Mouse (Mus musculus): ENCODE results near the gene Tmem182. TPM values are rescaled to one million over a fixed set of nuclear protein-coding genes. Genes with fewer than 3 reads are reported as not detected.

The Tmem182 gene
- polyA plus RNA-seq, 1 experiment from 2014 or later = 17.2 TPM

DNA sequence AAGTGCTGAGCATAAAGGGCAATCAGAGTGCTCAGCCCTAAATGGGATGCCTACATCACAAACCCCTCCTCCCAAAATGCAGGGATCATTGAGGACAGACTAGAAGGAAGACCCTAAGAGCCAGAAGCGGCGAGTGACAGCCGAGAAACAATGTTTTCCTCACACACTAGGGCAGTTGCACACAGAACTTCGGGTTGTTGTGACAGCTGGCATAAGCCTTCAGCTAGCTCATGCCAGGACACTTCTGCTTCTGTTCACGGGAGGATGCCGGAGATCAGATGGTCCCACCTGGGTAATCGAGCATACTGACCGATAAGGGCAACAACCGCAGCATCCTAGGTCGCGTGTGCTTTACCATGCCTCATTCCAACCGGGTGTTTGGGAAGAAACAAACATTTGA is 1.3 kb upstream of the Tmem182 start:
- ATAC-seq (ENCODE audit: low read depth) = no peak
- H3K27me3 ChIP-seq (replicated peaks; ENCODE audit: control insufficient read depth, insufficient read depth, low read length) = no peaks in the 10 kb centered on the region
- H3K27ac ChIP-seq (replicated peaks; ENCODE audit: low read depth, low read length) = no peak overlapping the region
- no peak overlapping the region for H3K9ac ChIP-seq (ENCODE audit: low read depth, low read length)
- H3K9me3 ChIP-seq (ENCODE audit: control insufficient read depth, low read length) = no peaks in the 10 kb centered on the region
- 83% methylated on average over 12 of the region's 12 CpGs for WGBS
- H3K36me3 ChIP-seq (ENCODE audit: control insufficient read depth, insufficient read depth, low read length) = no peaks in the 10 kb centered on the region
- no peak overlapping the region for H3K4me3 ChIP-seq (ENCODE audit: low read depth, low read length)
- H3K4me1 ChIP-seq (ENCODE audit: control insufficient read depth, insufficient read depth, low read length) = no peaks in the 10 kb centered on the region
- DNase-seq (ENCODE audit: low spot score) = no peak
- no peak overlapping the region for H3K4me2 ChIP-seq (ENCODE audit: low read depth, low read length)

DNA sequence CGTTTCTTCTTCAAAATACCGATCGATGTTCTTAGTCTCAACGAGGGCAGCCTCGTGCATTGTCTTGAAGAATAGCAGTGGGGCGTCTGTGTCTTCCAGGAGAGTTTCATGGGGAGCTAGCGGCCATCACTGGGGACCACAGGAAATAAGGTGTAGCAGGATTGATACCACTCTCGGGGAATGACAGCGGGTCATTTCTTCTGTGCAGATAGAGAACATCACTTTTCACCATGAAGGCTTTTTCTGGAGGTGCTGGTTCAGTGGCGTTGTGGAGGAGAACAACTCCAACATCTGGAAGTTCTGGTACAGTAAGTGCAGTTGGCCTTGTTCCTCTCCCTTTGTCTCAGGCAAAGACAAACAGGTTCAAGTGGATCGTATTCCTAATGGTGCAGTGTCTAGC is 490 bp downstream of the Tmem182 start:
- no peak overlapping the region for H3K4me3 ChIP-seq (ENCODE audit: low read depth, low read length)
- DNase-seq (ENCODE audit: low spot score) = no peak
- no peak overlapping the region for H3K27ac ChIP-seq (replicated peaks; ENCODE audit: low read depth, low read length)
- ATAC-seq (ENCODE audit: low read depth) = no peak
- 88% methylated on average over 11 of the region's 11 CpGs for WGBS
- no peak overlapping the region for H3K4me2 ChIP-seq (ENCODE audit: low read depth, low read length)
- H3K9ac ChIP-seq (ENCODE audit: low read depth, low read length) = no peak overlapping the region
- no peaks in the 10 kb centered on the region for H3K27me3 ChIP-seq (replicated peaks; ENCODE audit: control insufficient read depth, insufficient read depth, low read length)
- no peaks in the 10 kb centered on the region for H3K9me3 ChIP-seq (ENCODE audit: control insufficient read depth, low read length)
- H3K4me1 ChIP-seq (ENCODE audit: control insufficient read depth, insufficient read depth, low read length) = no peaks in the 10 kb centered on the region
- no peaks in the 10 kb centered on the region for H3K36me3 ChIP-seq (ENCODE audit: control insufficient read depth, insufficient read depth, low read length)

DNA sequence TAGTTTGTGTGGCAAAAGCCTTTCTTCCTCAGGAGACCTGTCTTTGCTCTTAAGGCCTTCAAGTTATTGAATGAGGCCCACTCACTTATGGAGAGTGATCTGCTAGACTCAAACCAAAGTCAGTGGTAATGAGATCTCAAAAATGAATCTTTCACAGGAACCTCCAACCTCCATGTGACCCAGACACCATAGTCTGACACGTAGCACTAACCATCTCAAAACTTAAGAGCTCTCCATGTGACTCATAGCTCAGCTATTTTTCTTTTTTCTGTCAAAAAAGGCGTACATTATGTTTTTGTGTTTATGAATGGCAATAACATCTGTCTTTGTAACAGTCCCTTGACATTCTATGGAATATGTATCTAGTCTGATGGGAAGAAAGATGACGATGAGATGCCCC is 3.2 kb downstream of the Tmem182 start:
- Histone ChIP-seq H3K27me3 (replicated peaks; ENCODE audit: control insufficient read depth, insufficient read depth, low read length) (no peaks in the 10 kb centered on the region), H3K36me3 (ENCODE audit: control insufficient read depth, insufficient read depth, low read length) (no peaks in the 10 kb centered on the region), H3K4me3 (ENCODE audit: low read depth, low read length) (no peak overlapping the region), H3K27ac (replicated peaks; ENCODE audit: low read depth, low read length) (no peak overlapping the region), H3K9me3 (ENCODE audit: control insufficient read depth, low read length) (no peaks in the 10 kb centered on the region), H3K9ac (ENCODE audit: low read depth, low read length) (no peak overlapping the region), H3K4me2 (ENCODE audit: low read depth, low read length) (no peak overlapping the region), H3K4me1 (ENCODE audit: control insufficient read depth, insufficient read depth, low read length) (no peaks in the 10 kb centered on the region)
- DNase-seq (ENCODE audit: low spot score) = no peak
- WGBS = 80% methylated on average over 3 of the region's 3 CpGs
- ATAC-seq (ENCODE audit: low read depth) = no peak

DNA sequence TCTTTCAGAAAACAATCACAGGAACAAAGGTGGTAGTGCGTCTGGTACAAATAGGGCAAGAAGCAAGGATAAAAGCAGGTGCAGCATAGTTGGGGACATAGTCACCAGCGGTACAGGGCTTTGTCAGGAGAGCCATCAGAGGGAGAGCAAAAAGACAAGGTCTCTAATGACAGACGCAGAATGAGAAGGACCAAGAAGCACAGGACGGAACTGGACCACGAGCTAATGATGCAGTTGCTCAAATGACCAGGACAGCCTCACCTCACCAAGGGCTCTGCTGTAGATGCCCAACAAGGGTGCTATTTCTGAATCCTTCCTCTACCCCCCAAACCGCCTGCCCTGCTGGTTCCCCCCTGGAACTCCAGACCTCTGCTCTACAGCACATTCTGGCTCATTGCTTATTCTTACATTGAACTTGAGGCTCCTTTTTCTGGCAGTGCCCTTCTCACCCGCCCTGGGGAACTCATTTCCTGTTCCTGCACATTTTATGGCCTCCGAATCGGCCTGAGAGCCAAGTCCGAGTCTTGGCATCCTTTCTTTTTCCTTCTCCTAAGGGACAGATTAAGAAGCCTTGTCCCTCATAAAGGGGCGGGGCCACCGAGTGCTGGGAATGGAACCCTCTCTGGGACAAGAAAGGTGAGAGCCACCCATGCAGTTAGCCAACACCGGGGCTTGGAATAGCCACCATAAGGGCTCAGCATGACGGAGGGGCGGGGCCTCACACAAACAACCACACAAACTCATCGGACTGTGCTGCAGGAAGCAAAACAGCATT is 9.9 kb downstream of the Tmem182 start:
- WGBS = 62% methylated on average over 16 of the region's 16 CpGs
- ATAC-seq (ENCODE audit: low read depth) (no peak), DNase-seq (ENCODE audit: low spot score) (peak; percentile 4)
- no peak overlapping the region for H3K4me2 ChIP-seq (ENCODE audit: low read depth, low read length)
- no peaks in the 10 kb centered on the region for H3K27me3 ChIP-seq (replicated peaks; ENCODE audit: control insufficient read depth, insufficient read depth, low read length)
- no peak overlapping the region for H3K4me3 ChIP-seq (ENCODE audit: low read depth, low read length)
- H3K9me3 ChIP-seq (ENCODE audit: control insufficient read depth, low read length) = no peaks in the 10 kb centered on the region
- no peaks in the 10 kb centered on the region for H3K4me1 ChIP-seq (ENCODE audit: control insufficient read depth, insufficient read depth, low read length)
- no peaks in the 10 kb centered on the region for H3K36me3 ChIP-seq (ENCODE audit: control insufficient read depth, insufficient read depth, low read length)
- H3K27ac ChIP-seq (replicated peaks; ENCODE audit: low read depth, low read length) = no peak overlapping the region
- no peak overlapping the region for H3K9ac ChIP-seq (ENCODE audit: low read depth, low read length)

DNA sequence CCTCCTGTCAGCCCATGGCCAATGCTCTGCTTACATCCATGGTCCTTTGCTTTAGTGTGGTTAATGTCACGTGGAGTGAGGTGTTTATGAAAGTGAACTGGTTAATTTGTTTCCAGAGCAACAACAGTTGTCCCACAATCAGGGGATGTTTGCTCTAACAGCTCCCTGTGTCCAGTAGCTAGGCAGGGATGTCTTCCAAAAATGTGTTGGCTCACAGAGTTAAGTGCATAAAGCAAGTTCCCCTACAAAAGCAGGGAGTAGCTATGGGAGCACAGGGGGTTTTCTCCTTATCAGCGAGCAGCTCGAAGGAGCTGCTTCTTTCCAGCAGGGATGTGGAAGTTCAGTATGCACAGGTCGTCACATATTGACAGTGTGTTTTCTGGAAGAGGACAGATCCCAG is 19.1 kb downstream of the Tmem182 start:
- H3K9ac ChIP-seq (ENCODE audit: low read depth, low read length) = no peak overlapping the region
- 60% methylated on average over 4 of the region's 4 CpGs for WGBS
- no peaks in the 10 kb centered on the region for H3K27me3 ChIP-seq (replicated peaks; ENCODE audit: control insufficient read depth, insufficient read depth, low read length)
- no peaks in the 10 kb centered on the region for H3K4me1 ChIP-seq (ENCODE audit: control insufficient read depth, insufficient read depth, low read length)
- no peak for ATAC-seq (ENCODE audit: low read depth)
- H3K36me3 ChIP-seq (ENCODE audit: control insufficient read depth, insufficient read depth, low read length) = no peaks in the 10 kb centered on the region
- no peak overlapping the region for H3K4me2 ChIP-seq (ENCODE audit: low read depth, low read length)
- no peak for DNase-seq (ENCODE audit: low spot score)
- H3K9me3 ChIP-seq (ENCODE audit: control insufficient read depth, low read length) = no peaks in the 10 kb centered on the region
- H3K27ac ChIP-seq (replicated peaks; ENCODE audit: low read depth, low read length) = no peak overlapping the region
- no peak overlapping the region for H3K4me3 ChIP-seq (ENCODE audit: low read depth, low read length)

DNA sequence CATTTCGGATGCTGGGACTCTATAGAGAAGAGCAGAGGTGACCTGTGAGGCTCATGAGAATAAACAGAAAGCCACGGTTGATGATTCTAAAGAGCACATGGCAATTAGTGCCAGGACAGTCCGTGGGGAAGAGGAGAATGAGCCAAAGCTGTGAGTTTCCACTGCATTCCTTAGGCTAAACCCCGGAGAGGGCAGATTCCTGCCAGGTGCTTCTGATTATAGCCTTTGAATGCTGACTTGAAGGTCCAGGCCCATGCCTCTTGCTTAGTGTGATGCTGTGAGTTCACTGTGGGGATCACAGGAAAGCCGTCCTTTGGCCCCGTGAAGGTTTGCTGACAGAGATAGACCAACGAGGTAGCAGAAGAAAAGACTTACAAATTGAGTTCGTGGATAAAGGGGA is 19.5 kb downstream of the Tmem182 start:
- Histone ChIP-seq H3K9ac (ENCODE audit: low read depth, low read length) (no peak overlapping the region), H3K9me3 (ENCODE audit: control insufficient read depth, low read length) (no peaks in the 10 kb centered on the region), H3K27me3 (replicated peaks; ENCODE audit: control insufficient read depth, insufficient read depth, low read length) (no peaks in the 10 kb centered on the region), H3K4me1 (ENCODE audit: control insufficient read depth, insufficient read depth, low read length) (no peaks in the 10 kb centered on the region), H3K4me3 (ENCODE audit: low read depth, low read length) (no peak overlapping the region), H3K36me3 (ENCODE audit: control insufficient read depth, insufficient read depth, low read length) (no peaks in the 10 kb centered on the region), H3K4me2 (ENCODE audit: low read depth, low read length) (no peak overlapping the region), H3K27ac (replicated peaks; ENCODE audit: low read depth, low read length) (no peak overlapping the region)
- no peak for DNase-seq (ENCODE audit: low spot score)
- no peak for ATAC-seq (ENCODE audit: low read depth)
- 42% methylated on average over 8 of the region's 8 CpGs for WGBS

DNA sequence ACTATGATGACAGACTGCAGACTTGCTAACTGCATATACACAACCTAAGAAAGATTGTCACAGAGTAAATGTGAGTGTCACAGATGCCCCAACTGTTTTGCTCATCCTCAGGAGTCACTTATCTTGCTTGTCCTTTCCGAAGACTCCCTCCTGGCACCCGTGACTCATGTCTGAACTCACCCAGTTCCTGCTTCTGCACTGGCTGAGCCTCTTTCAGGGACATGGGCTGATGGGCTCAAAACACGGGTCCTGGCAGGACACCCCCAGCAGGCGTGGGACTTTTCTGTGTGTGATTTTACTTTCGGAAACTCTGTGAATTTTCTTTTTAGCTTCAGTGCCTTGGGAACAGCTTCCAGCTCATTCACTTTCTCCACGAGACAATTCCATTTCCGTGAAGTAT is 20.4 kb downstream of the Tmem182 start:
- Histone ChIP-seq H3K27me3 (replicated peaks; ENCODE audit: control insufficient read depth, insufficient read depth, low read length) (no peaks in the 10 kb centered on the region), H3K4me2 (ENCODE audit: low read depth, low read length) (no peak overlapping the region), H3K4me3 (ENCODE audit: low read depth, low read length) (no peak overlapping the region), H3K36me3 (ENCODE audit: control insufficient read depth, insufficient read depth, low read length) (no peaks in the 10 kb centered on the region), H3K27ac (replicated peaks; ENCODE audit: low read depth, low read length) (no peak overlapping the region), H3K9me3 (ENCODE audit: control insufficient read depth, low read length) (no peaks in the 10 kb centered on the region), H3K9ac (ENCODE audit: low read depth, low read length) (no peak overlapping the region), H3K4me1 (ENCODE audit: control insufficient read depth, insufficient read depth, low read length) (no peaks in the 10 kb centered on the region)
- DNase-seq (ENCODE audit: low spot score) = no peak
- ATAC-seq (ENCODE audit: low read depth) = no peak
- 66% methylated on average over 7 of the region's 7 CpGs for WGBS

DNA sequence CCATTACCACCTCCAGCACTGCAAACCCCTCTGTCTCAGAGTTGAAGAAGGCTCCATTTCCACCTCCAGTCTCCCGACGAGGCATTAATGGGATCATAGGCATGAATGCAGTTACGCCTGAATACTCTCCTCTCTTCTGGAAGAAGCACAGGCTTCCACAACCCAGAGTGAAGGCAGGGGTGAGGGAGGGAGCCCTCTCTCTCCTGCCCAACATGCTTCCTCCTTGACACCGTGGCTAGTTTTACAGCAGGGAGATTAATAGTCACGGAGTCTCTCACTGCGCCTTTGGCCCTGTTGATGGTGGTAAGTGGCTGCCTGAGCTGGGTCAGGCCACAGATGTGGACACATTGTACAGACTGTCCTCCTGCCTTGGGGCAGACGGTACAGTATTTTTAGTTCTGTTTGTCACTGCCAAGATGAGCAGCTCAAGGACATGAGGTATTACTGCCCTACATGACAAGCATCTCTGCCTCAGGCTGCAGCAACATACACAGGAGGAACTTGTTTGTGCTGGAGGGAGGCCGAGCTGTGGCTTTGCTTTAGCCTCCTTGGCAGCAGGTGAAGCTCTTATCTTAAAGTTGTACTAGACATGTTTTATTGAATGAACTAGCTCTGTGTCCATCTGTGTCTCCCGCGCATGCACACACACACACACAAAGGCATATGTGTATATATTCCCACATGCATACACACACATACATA is 24.0 kb downstream of the Tmem182 start:
- 71% methylated on average over 10 of the region's 10 CpGs for WGBS
- H3K27me3 ChIP-seq (replicated peaks; ENCODE audit: control insufficient read depth, insufficient read depth, low read length) = no peaks in the 10 kb centered on the region
- no peak overlapping the region for H3K27ac ChIP-seq (replicated peaks; ENCODE audit: low read depth, low read length)
- no peaks in the 10 kb centered on the region for H3K9me3 ChIP-seq (ENCODE audit: control insufficient read depth, low read length)
- no peak overlapping the region for H3K9ac ChIP-seq (ENCODE audit: low read depth, low read length)
- DNase-seq (ENCODE audit: low spot score) = no peak
- ATAC-seq (ENCODE audit: low read depth) = no peak
- no peaks in the 10 kb centered on the region for H3K36me3 ChIP-seq (ENCODE audit: control insufficient read depth, insufficient read depth, low read length)
- H3K4me2 ChIP-seq (ENCODE audit: low read depth, low read length) = no peak overlapping the region
- no peaks in the 10 kb centered on the region for H3K4me1 ChIP-seq (ENCODE audit: control insufficient read depth, insufficient read depth, low read length)
- H3K4me3 ChIP-seq (ENCODE audit: low read depth, low read length) = no peak overlapping the region
